Mouse (Mus musculus) cerebellum, adult 18-20 months (tissue): ENCODE results near the gene Brf1.

Source experiments
- DNase-seq, 2 experiments: peaks; one replicate each; pipeline ENCODE4 v3.0.0; 2021

Brf1 gene

DNA sequence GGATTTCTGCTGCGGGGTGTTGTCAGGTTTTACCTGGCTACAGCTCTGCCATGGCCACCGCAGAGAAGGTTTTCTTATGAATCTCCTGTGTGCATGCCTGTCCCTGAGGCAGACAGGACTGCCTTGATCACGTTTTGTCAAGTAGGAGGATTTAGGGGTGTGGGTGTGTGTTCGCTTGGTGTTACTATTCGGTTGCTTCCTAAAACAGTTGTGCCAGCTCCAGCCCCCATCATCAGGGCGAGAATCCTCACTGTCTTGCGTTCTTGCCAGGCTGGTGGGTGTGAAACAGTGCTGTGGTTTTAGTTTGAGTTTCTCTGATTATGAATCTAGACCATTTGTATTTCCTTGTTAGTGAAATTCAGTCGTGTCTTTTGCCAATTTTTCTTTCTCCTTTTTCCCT, 16.5 kb upstream of the Brf1 start:
- no peak for DNase-seq

DNA sequence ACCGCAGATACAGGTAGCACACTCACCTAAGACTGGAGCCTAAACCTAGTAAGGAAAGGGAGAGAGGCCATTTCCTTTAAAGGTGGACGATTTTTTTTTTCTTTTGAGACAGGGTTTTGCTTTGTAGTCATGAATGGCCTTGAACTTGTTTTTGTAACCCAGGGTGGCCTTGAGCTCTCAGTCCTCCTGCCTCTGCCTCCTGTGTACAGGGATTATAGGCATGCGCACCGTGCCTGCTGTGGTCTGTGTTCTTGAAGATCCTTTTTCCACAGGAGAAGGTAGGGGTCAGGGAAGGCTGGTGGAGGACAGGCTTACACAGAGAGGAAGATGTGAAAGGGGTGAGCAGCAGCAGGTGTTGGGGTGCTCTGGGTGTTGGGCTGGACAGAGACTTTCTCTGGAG, 15.5 kb upstream of the Brf1 start:
- no peak for DNase-seq

GRCm38 (mm10) chr12:113014561-113015556, 14.4 kb upstream of the Brf1 start:
- DNase-seq, result peak; percentile 55 to 77

GRCm38 (mm10) chr12:113013604-113014558, 13.4 kb upstream of the Brf1 start, which contains the start of gene Pacs2:
Gene Pacs2 (plus strand): TSS chr12:113014508.
- DNase-seq, result peak; percentile 92 to 99

GRCm38 (mm10) chr12:113013021-113013491, 12.6 kb upstream of the Brf1 start:
- peak; percentile 33 to 48 for DNase-seq

DNA sequence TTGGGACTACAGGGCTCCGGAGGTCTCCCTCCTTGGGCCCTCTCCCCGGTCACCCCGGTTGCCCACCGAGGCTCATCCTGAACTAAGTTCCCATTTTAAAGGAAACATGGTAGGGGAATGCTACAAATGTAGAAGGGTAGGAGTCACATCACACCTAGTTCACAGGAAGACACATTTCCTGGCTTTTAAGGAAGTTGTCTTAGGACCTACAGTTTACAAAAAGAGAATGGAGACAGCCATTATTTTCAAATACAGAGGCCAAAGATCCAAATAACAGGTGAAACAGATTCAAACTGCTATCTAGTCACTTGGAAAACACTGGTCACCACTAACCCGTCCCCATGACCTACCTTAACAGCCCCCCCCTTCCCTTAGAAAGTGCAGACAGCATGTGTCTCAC, 11.9 kb upstream of the Brf1 start:
- DNase-seq, result no peak

- no peak for DNase-seq
Measured at GRCm38 (mm10) chr12:113011702-113012360, 11.3 kb upstream of the Brf1 start.

DNA sequence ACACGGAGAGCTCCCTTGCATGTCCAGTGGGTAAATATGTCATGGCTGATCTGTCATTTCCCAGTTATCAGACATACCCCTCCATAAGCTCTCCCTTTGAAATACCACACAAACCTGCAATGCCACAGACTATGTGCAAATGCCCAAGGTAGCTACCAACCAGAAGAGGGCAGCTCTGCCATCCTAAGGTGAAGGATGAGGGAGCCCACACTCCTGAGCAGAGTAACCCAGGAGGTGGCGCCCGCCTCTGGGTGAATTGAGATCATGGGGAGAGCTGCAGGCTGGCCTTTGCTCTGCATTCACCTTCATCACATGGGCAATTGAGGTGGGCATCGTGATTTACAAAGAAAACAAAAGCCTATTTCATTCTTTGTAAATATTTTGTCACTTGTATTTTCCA, 4.5 kb upstream of the Brf1 start:
- DNase-seq, result peak; percentile 55 to 69

DNA sequence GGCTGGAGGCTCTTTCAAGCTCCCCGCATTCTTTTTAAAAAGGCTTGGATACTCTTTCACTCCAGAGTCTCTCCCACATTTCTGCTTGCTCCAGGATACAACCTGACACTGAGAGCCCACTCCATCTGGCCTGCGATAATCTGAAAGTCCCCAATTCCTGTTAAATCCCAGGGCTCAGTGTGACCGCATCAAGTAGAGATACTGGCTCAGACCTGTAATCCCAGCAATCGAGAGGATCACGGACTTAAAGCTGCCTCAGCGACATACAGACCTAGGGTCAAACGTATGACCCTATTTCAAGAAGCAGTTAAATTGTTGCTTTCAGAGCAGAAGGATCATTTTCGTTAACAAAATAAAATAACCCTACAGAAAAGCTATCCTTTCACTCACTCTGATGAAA, 3.5 kb upstream of the Brf1 start:
- no peak for DNase-seq

- no peak for DNase-seq
Measured at GRCm38 (mm10) chr12:113002667-113003066, 2.2 kb upstream of the Brf1 start.

GRCm38 (mm10) chr12:113001133-113001474, 600 bp upstream of the Brf1 start:
- no peak for DNase-seq

DNA sequence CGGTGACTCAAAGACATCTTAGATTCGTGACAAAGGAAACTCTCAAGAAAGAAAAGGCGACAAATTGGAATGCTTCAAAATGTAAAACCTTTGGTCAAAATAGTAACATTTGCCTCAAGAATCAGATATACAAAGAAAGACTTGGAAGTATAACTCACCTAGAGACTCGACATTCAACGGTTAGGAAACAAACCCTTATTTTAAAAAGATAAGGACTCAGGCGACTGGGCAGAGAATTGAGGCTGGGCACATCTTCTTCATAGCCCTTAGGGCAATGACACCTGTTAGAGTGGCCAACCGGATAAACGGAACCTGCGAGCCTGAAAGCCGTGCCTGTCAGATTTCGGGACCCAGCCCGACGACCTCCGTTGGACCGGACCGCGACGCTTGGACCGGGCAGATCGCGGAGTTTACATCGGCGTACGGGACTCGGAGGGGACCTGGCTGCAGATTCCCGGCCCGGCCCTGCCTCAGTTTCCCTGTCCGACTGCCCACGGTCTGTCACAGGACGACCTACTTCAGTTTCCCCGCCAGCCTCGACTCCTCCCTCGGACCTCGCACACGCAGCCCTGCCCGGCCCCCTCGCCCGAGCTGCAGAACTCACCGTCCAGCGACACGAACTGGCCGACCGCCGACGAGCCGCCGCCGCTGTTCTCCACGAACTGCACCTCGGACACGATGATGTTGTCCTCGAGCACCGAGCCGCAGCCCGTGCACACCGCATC, 773 bp downstream of the Brf1 start:
- DNase-seq, result peak in 1 of 2 experiments; percentile 51

DNA sequence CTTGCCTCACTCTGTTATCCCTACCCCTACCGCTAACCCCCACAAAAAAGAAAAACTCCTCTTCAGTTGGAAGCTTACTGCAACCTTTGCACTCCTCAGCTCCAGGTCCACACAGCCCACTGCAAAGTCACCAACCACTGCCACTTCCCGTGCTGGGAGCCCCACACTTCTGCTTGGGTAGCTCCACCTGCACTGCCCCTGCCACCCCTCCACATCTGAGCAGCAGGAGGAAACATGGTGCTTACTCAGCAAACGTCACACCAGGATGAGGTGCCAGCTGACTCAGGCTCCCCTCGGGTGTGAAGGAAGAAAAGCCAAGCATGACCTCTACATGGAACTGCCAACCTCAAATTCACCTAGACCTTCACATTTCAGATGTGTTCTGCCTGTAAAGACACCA, 6.4 kb downstream of the Brf1 start:
- DNase-seq, result no peak

- no peak for DNase-seq
Measured at GRCm38 (mm10) chr12:112991444-112991843, 9.1 kb downstream of the Brf1 start.

- DNase-seq, result no peak
Measured at GRCm38 (mm10) chr12:112990706-112991405, 9.6 kb downstream of the Brf1 start.

- DNase-seq, result no peak
Measured at GRCm38 (mm10) chr12:112987877-112988276, 12.6 kb downstream of the Brf1 start.

DNA sequence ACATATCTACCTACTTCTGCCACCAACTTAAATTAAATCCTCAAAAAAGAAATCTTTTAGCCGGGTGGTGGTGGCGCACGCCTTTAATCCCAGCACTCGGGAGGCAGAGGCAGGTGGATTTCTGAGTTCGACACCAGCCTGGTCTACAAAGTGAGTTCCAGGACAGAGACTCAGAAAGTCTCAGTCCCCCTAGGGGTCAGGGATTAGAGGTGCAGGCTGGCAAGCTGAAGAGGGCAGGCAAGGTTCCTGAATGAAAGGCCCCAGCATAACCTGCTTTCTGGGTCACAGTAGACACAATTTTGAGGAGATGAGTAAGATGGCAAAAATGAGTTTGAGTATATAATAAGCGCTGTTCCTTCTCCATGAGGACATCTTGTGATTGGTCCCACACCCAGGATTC, 15.2 kb downstream of the Brf1 start:
- no peak for DNase-seq

GRCm38 (mm10) chr12:112982031-112982430, 18.5 kb downstream of the Brf1 start:
- DNase-seq, result no peak

GRCm38 (mm10) chr12:112977156-112977555, 23.3 kb downstream of the Brf1 start:
- peak; percentile 35 to 48 for DNase-seq

GRCm38 (mm10) chr12:112976371-112977073, 24.0 kb downstream of the Brf1 start, which contains the start of gene Btbd6:
Gene Btbd6 (plus strand): TSS chr12:112976482.
- peak; percentile 95 to 97 for DNase-seq

- no peak for DNase-seq
Measured at GRCm38 (mm10) chr12:112974736-112975135, 25.8 kb downstream of the Brf1 start.
